Mouse (Mus musculus) intestine, postnatal 0 days (tissue): Measurements from ENCODE around the gene H1f0. TPM values are rescaled to one million over a fixed set of nuclear protein-coding genes. Genes with fewer than 3 reads are reported as not detected.

Experiments
- ATAC-seq: fragments of 200-750 bp; cut with Nextera tagmentation; 2 replicates; pipeline ENCODE4 v1.8.0; 2017; ENCODE audit warnings: mild to moderate bottlenecking, moderate TSS enrichment, moderate library complexity
- H3K27ac ChIP-seq: fragments of 300-500 bp; sonication (generic); 2 replicates; pipeline ENCODE4 v1.5.1; 2014; ENCODE audit warnings: mild to moderate bottlenecking, low read depth, low read length, moderate library complexity
- H3K27me3 ChIP-seq: fragments of 300-500 bp; sonication (generic); replicated peaks from 2 replicates; pipeline ENCODE4 v1.6.1; 2014; ENCODE audit warnings: low read length, mixed read lengths; ENCODE audit not compliant: control insufficient read depth, insufficient read depth
- H3K36me3 ChIP-seq: fragments of 300-500 bp; sonication (generic); 2 replicates; pipeline ENCODE4 v1.6.1; 2014; ENCODE audit warnings: mild to moderate bottlenecking, moderate library complexity; ENCODE audit not compliant: control insufficient read depth, insufficient read depth
- H3K4me1 ChIP-seq: fragments of 300-500 bp; sonication (generic); replicated peaks from 2 replicates; pipeline ENCODE4 v1.6.1; 2014; ENCODE audit warnings: antibody characterized with exemption, low read length, mixed read lengths; ENCODE audit not compliant: control insufficient read depth, insufficient read depth
- H3K4me2 ChIP-seq: fragments of 300-500 bp; sonication (generic); replicated peaks from 2 replicates; pipeline ENCODE4 v1.6.1; 2014; ENCODE audit warnings: low read depth, mild to moderate bottlenecking, moderate library complexity
- H3K4me3 ChIP-seq: fragments of 300-500 bp; sonication (generic); 2 replicates; pipeline ENCODE4 v1.5.1; 2014; ENCODE audit warnings: low read depth, low read length
- H3K9ac ChIP-seq: fragments of 300-500 bp; sonication (generic); 2 replicates; pipeline ENCODE4 v1.6.1; 2014; ENCODE audit warnings: mild to moderate bottlenecking, low read depth, low read length
- H3K9me3 ChIP-seq: fragments of 300-500 bp; sonication (generic); 2 replicates; pipeline ENCODE4 v1.6.1; 2016; ENCODE audit warnings: mixed run types; ENCODE audit not compliant: control insufficient read depth
- CTCF ChIP-seq: sonication (generic); IDR thresholded peaks from 2 replicates; pipeline ENCODE4 v1.5.1; 2016; ENCODE audit warnings: low read depth, mild to moderate bottlenecking, control low read depth, antibody characterized with exemption, moderate library complexity
- WGBS: fragments of 180-500 bp; shearing (Covaris S2); extraction: QIAGEN DNeasy Blood & Tissue Kit; methylation state at CpG from one replicate; pipeline ENCODE4 v1.1.7; 2014; 5-methylcytosine and 5-hydroxymethylcytosine counted together
- polyA plus RNA-seq: library from polyadenylated mRNA; unstranded; fragments of >200 nt; fragmentation: Nextera tagmentation; extraction: Ambion mirVana; gene quantifications from 2 replicates; pipeline ENCODE4 v1.2.1, GENCODE M21; 2015

Gene H1f0
- polyA plus RNA-seq, 1 experiment from 2014 or later: 319 TPM

GRCm38 (mm10) chr15:79009734-79010133 is 18.5 kb upstream of the H1f0 start:
- Histone ChIP-seq H3K36me3 (peaks cover 23% of the 10 kb centered on the region), H3K4me2 (no peak overlapping the region), H3K4me3 (no peak overlapping the region), H3K9ac (no peak overlapping the region), H3K4me1 (no peaks in the 10 kb centered on the region), H3K27me3 (no peaks in the 10 kb centered on the region), H3K27ac (no peak overlapping the region), H3K9me3 (no peaks in the 10 kb centered on the region)
- ATAC-seq: no peak
- 69% methylated on average over 5 of the region's 5 CpGs for WGBS
- TF ChIP-seq CTCF: no peak

- H3K27me3 ChIP-seq: no peaks in the 10 kb centered on the region
- 61% methylated on average over 10 of the region's 10 CpGs for WGBS
- peaks cover 6% of the 10 kb centered on the region for H3K36me3 ChIP-seq
- H3K4me2 ChIP-seq: no peak overlapping the region
- 0 out of 2 replicates have a peak overlapping the region, but pooled peaks have one; percentile 11 for H3K9ac ChIP-seq
- no peaks in the 10 kb centered on the region for H3K4me1 ChIP-seq
- no peak for ATAC-seq
- H3K9me3 ChIP-seq: no peaks in the 10 kb centered on the region
- H3K4me3 ChIP-seq: no peak overlapping the region
- no peak for TF ChIP-seq CTCF
- H3K27ac ChIP-seq: no peak overlapping the region
These were observed 16.7 kb upstream of the H1f0 start for GRCm38 (mm10) chr15:79011550-79011949.

GRCm38 (mm10) chr15:79013382-79013781 is 14.9 kb upstream of the H1f0 start:
- H3K9ac ChIP-seq: no peak overlapping the region
- 64% methylated on average over 7 of the region's 7 CpGs for WGBS
- H3K9me3 ChIP-seq: no peaks in the 10 kb centered on the region
- no peak for ATAC-seq
- TF ChIP-seq CTCF: no peak
- H3K27me3 ChIP-seq: no peaks in the 10 kb centered on the region
- H3K27ac ChIP-seq: no peak overlapping the region
- no peaks in the 10 kb centered on the region for H3K4me1 ChIP-seq
- H3K36me3 ChIP-seq: no peaks in the 10 kb centered on the region; the same call in 1 of the 2 replicates
- H3K4me3 ChIP-seq: no peak overlapping the region
- no peak overlapping the region for H3K4me2 ChIP-seq

- WGBS: 41% methylated on average over 4 of the region's 4 CpGs
- no peaks in the 10 kb centered on the region for H3K4me1 ChIP-seq
- H3K27me3 ChIP-seq: no peaks in the 10 kb centered on the region
- H3K4me3 ChIP-seq: no peak overlapping the region
- H3K27ac ChIP-seq: no peak overlapping the region
- H3K4me2 ChIP-seq: no peak overlapping the region
- no peak overlapping the region for H3K9ac ChIP-seq
- TF ChIP-seq CTCF: no peak
- H3K36me3 ChIP-seq: no peaks in the 10 kb centered on the region
- no peak for ATAC-seq
- H3K9me3 ChIP-seq: no peaks in the 10 kb centered on the region
These were observed 10.1 kb upstream of the H1f0 start for GRCm38 (mm10) chr15:79018191-79018590.

DNA sequence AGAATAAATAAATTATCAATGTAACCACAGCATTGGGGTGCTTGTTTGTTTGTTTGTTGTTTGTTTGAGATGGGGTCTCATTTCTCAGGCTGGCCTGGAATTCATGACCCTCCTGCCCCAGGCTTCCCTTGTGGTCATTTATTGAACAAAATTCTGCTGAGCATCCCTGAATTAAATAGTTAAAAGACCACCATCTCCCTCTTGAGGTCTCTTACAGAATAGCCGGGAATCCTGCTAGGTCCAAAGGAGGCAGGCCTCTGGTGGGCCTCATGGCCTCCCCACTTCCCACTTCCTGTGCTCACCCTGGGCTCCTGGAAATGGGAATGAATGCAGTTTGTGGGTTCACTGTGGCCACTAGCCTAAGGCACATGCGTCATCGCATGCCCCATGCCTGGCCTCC is 9.4 kb upstream of the H1f0 start:
- Histone ChIP-seq H3K27ac (no peak overlapping the region), H3K4me3 (no peak overlapping the region), H3K4me1 (no peaks in the 10 kb centered on the region), H3K9me3 (no peaks in the 10 kb centered on the region), H3K4me2 (no peak overlapping the region), H3K9ac (no peak overlapping the region), H3K27me3 (no peaks in the 10 kb centered on the region), H3K36me3 (no peaks in the 10 kb centered on the region)
- ATAC-seq: no peak
- 63% methylated on average over 3 of the region's 3 CpGs for WGBS
- peak; percentile 55 for TF ChIP-seq CTCF

- Histone ChIP-seq H3K4me1 (no peaks in the 10 kb centered on the region), H3K9ac (no peak overlapping the region), H3K4me2 (no peak overlapping the region), H3K27me3 (no peaks in the 10 kb centered on the region), H3K36me3 (no peaks in the 10 kb centered on the region), H3K4me3 (no peak overlapping the region), H3K9me3 (no peaks in the 10 kb centered on the region), H3K27ac (no peak overlapping the region; the same call in 1 of the 2 replicates)
- TF ChIP-seq CTCF: no peak
- ATAC-seq: 0 out of 2 replicates have a peak, but pooled peaks have one; percentile 9
- 37% methylated on average over 10 of the region's 10 CpGs for WGBS
These were observed 5.5 kb upstream of the H1f0 start for GRCm38 (mm10) chr15:79022671-79023230.
